Mouse (Mus musculus): ENCODE results near the gene Mtmr4.

Gene Mtmr4

GRCm38 (mm10) chr11:87642865-87643264 lies 50.9 kb downstream of the Mtmr4 start:
- Histone ChIP-seq H3K4me1 (replicated peaks; ENCODE audit: low read depth, low read length) (0 out of 2 replicates have a peak, but pooled peaks cover 9% of the 10 kb centered on the region), H3K9me3 (ENCODE audit: low read length) (no peaks in the 10 kb centered on the region), H3K4me3 (replicated peaks; ENCODE audit: low read length) (no peak overlapping the region), H3K27me3 (ENCODE audit: insufficient read depth, low read length) (peaks cover 12% of the 10 kb centered on the region), H3K36me3 (ENCODE audit: insufficient read depth, low read length) (no peaks in the 10 kb centered on the region)
- TF ChIP-seq NANOG (IDR thresholded peaks at IDR 0.05; ENCODE audit: borderline replicate concordance, low read length) = no peak
- no peak for TF ChIP-seq CTCF (conservative IDR thresholded peaks at IDR 0.05; ENCODE audit: low read length)
- TF ChIP-seq POU5F1 (IDR thresholded peaks at IDR 0.05; ENCODE audit: borderline replicate concordance, low read length) = no peak

GRCm38 (mm10) chr11:87654693-87655092 lies 62.7 kb downstream of the Mtmr4 start:
- Histone ChIP-seq H3K27me3 (ENCODE audit: insufficient read depth, low read length) (no peaks in the 10 kb centered on the region), H3K36me3 (ENCODE audit: insufficient read depth, low read length) (no peaks in the 10 kb centered on the region), H3K4me3 (replicated peaks; ENCODE audit: low read length) (no peak overlapping the region), H3K4me1 (replicated peaks; ENCODE audit: low read depth, low read length) (no peaks in the 10 kb centered on the region), H3K9me3 (ENCODE audit: low read length) (no peaks in the 10 kb centered on the region)
- TF ChIP-seq POU5F1 (IDR thresholded peaks at IDR 0.05; ENCODE audit: borderline replicate concordance, low read length) = no peak

- Histone ChIP-seq H3K36me3 (ENCODE audit: insufficient read depth, low read length) (no peaks in the 10 kb centered on the region), H3K9me3 (ENCODE audit: low read length) (no peaks in the 10 kb centered on the region), H3K4me3 (replicated peaks; ENCODE audit: low read length) (no peak overlapping the region), H3K27me3 (ENCODE audit: insufficient read depth, low read length) (peaks cover 10% of the 10 kb centered on the region), H3K4me1 (replicated peaks; ENCODE audit: low read depth, low read length) (peaks cover 6% of the 10 kb centered on the region)
- TF ChIP-seq POU5F1 (IDR thresholded peaks at IDR 0.05; ENCODE audit: borderline replicate concordance, low read length) = no peak
- TF ChIP-seq NANOG (IDR thresholded peaks at IDR 0.05; ENCODE audit: borderline replicate concordance, low read length) = no peak
- no peak for TF ChIP-seq CTCF (conservative IDR thresholded peaks at IDR 0.05; ENCODE audit: low read length)
These were observed 67.3 kb downstream of the Mtmr4 start for GRCm38 (mm10) chr11:87659216-87659615.

- Histone ChIP-seq H3K4me3 (replicated peaks; ENCODE audit: low read length) (peak within 1 kb of the TSS; percentile 46), H3K27me3 (ENCODE audit: insufficient read depth, low read length) (peaks cover 15% of the 10 kb centered on the region), H3K4me1 (replicated peaks; ENCODE audit: low read depth, low read length) (peaks cover 10% of the 10 kb centered on the region), H3K36me3 (ENCODE audit: insufficient read depth, low read length) (no peaks in the 10 kb centered on the region), H3K9me3 (ENCODE audit: low read length) (no peaks in the 10 kb centered on the region)
- TF ChIP-seq NANOG (IDR thresholded peaks at IDR 0.05; ENCODE audit: borderline replicate concordance, low read length) = no peak
- TF ChIP-seq CTCF (conservative IDR thresholded peaks at IDR 0.05; ENCODE audit: low read length) = peak; percentile 85
These were observed 70.4 kb downstream of the Mtmr4 start, which contains the start of gene Rnf43 for GRCm38 (mm10) chr11:87662407-87662806. Gene Rnf43 (plus strand): TSS chr11:87662722.

- peaks cover 15% of the 10 kb centered on the region for H3K27me3 ChIP-seq (ENCODE audit: insufficient read depth, low read length)
- no peak for TF ChIP-seq CTCF (conservative IDR thresholded peaks at IDR 0.05; ENCODE audit: low read length)
- no peak for TF ChIP-seq POU5F1 (IDR thresholded peaks at IDR 0.05; ENCODE audit: borderline replicate concordance, low read length)
- no peak for TF ChIP-seq NANOG (IDR thresholded peaks at IDR 0.05; ENCODE audit: borderline replicate concordance, low read length)
These were observed 70.9 kb downstream of the Mtmr4 start for GRCm38 (mm10) chr11:87662822-87663221.

GRCm38 (mm10) chr11:87663948-87664347 lies 72.0 kb downstream of the Mtmr4 start:
- TF ChIP-seq POU5F1 (IDR thresholded peaks at IDR 0.05; ENCODE audit: borderline replicate concordance, low read length) (no peak), CTCF (conservative IDR thresholded peaks at IDR 0.05; ENCODE audit: low read length) (no peak), NANOG (IDR thresholded peaks at IDR 0.05; ENCODE audit: borderline replicate concordance, low read length) (no peak)
- H3K4me1 ChIP-seq (replicated peaks; ENCODE audit: low read depth, low read length) = peaks cover 10% of the 10 kb centered on the region
- peaks cover 15% of the 10 kb centered on the region for H3K27me3 ChIP-seq (ENCODE audit: insufficient read depth, low read length)

More at GRCm38 (mm10) chr11:87662822-87663221, 70.9 kb downstream of the Mtmr4 start:
- Histone ChIP-seq H3K36me3 (ENCODE audit: insufficient read depth, low read length) (no peaks in the 10 kb centered on the region), H3K4me1 (replicated peaks; ENCODE audit: low read depth, low read length) (peaks cover 10% of the 10 kb centered on the region), H3K4me3 (replicated peaks; ENCODE audit: low read length) (peak overlapping the region; percentile 46), H3K9me3 (ENCODE audit: low read length) (no peaks in the 10 kb centered on the region)

GRCm38 (mm10) chr11:87664521-87664920 lies 72.6 kb downstream of the Mtmr4 start:
- Histone ChIP-seq H3K4me1 (replicated peaks; ENCODE audit: low read depth, low read length) (peaks cover 10% of the 10 kb centered on the region), H3K9me3 (ENCODE audit: low read length) (no peaks in the 10 kb centered on the region), H3K27me3 (ENCODE audit: insufficient read depth, low read length) (peaks cover 15% of the 10 kb centered on the region), H3K36me3 (ENCODE audit: insufficient read depth, low read length) (no peaks in the 10 kb centered on the region), H3K4me3 (replicated peaks; ENCODE audit: low read length) (peak overlapping the region; percentile 27)
- TF ChIP-seq NANOG (IDR thresholded peaks at IDR 0.05; ENCODE audit: borderline replicate concordance, low read length) = no peak
- no peak for TF ChIP-seq CTCF (conservative IDR thresholded peaks at IDR 0.05; ENCODE audit: low read length)
- no peak for TF ChIP-seq POU5F1 (IDR thresholded peaks at IDR 0.05; ENCODE audit: borderline replicate concordance, low read length)

More at GRCm38 (mm10) chr11:87663948-87664347, 72.0 kb downstream of the Mtmr4 start:
- no peaks in the 10 kb centered on the region for H3K36me3 ChIP-seq (ENCODE audit: insufficient read depth, low read length)
- no peaks in the 10 kb centered on the region for H3K9me3 ChIP-seq (ENCODE audit: low read length)
- H3K4me3 ChIP-seq (replicated peaks; ENCODE audit: low read length) = no peak overlapping the region

- Histone ChIP-seq H3K9me3 (ENCODE audit: low read length) (no peaks in the 10 kb centered on the region), H3K4me3 (replicated peaks; ENCODE audit: low read length) (no peak overlapping the region), H3K27me3 (ENCODE audit: insufficient read depth, low read length) (peaks cover 15% of the 10 kb centered on the region), H3K36me3 (ENCODE audit: insufficient read depth, low read length) (no peaks in the 10 kb centered on the region), H3K4me1 (replicated peaks; ENCODE audit: low read depth, low read length) (peaks cover 10% of the 10 kb centered on the region)
- no peak for TF ChIP-seq NANOG (IDR thresholded peaks at IDR 0.05; ENCODE audit: borderline replicate concordance, low read length)
- no peak for TF ChIP-seq POU5F1 (IDR thresholded peaks at IDR 0.05; ENCODE audit: borderline replicate concordance, low read length)
- no peak for TF ChIP-seq CTCF (conservative IDR thresholded peaks at IDR 0.05; ENCODE audit: low read length)
These were observed 73.3 kb downstream of the Mtmr4 start for GRCm38 (mm10) chr11:87665224-87665623.

- H3K36me3 ChIP-seq (ENCODE audit: insufficient read depth, low read length) = no peaks in the 10 kb centered on the region
- peaks cover 15% of the 10 kb centered on the region for H3K27me3 ChIP-seq (ENCODE audit: insufficient read depth, low read length)
- no peaks in the 10 kb centered on the region for H3K9me3 ChIP-seq (ENCODE audit: low read length)
- H3K4me1 ChIP-seq (replicated peaks; ENCODE audit: low read depth, low read length) = peaks cover 10% of the 10 kb centered on the region
- TF ChIP-seq NANOG (IDR thresholded peaks at IDR 0.05; ENCODE audit: borderline replicate concordance, low read length) (no peak), POU5F1 (IDR thresholded peaks at IDR 0.05; ENCODE audit: borderline replicate concordance, low read length) (no peak), CTCF (conservative IDR thresholded peaks at IDR 0.05; ENCODE audit: low read length) (no peak)
- no peak overlapping the region for H3K4me3 ChIP-seq (replicated peaks; ENCODE audit: low read length)
These were observed 73.7 kb downstream of the Mtmr4 start for GRCm38 (mm10) chr11:87665658-87666057.

All from E14TG2a.4 (cell line).